Mouse (Mus musculus): ENCODE data around the gene Cryba2.

The Cryba2 gene

DNA sequence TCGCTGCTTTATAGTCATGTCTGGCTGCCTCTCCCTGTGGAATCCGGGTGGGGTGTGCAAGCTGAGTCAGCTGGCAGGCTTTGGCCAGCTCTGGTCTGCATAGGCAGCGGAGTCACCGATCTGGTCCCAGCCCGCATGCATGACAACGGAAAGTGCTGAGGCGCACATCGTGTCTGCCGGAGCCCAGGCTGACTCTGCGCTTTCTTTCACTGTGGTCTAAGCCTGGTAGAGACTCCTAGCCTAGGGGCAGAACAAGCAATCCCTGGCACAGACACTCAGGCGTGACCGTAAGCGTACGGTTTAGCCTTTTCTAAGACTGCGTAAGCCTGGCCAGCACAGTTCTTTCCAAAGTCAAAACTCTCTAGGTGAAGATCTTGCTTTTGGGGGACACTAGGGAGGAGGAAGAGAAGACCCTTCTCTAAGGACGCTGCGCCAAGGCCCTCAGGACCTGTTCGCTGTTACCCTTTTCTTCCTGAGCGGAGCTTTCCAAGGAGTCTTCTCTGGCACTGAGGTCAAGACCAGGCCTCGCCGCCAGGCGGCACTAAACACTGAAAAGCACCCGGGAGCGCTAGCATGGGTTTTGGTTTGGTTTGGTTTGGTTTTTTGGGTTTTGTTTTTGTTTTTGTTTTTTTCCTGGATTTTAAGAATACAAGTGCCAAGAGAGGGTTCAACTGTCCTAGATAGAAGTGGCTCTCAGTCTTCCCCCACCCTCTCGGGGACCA, at the start of gene Cryba2:
Cryba2 (minus strand) TSS at position 10 of the 722 bp plus-strand sequence.
- DNase-seq: peak; percentile 73 to 80

DNA sequence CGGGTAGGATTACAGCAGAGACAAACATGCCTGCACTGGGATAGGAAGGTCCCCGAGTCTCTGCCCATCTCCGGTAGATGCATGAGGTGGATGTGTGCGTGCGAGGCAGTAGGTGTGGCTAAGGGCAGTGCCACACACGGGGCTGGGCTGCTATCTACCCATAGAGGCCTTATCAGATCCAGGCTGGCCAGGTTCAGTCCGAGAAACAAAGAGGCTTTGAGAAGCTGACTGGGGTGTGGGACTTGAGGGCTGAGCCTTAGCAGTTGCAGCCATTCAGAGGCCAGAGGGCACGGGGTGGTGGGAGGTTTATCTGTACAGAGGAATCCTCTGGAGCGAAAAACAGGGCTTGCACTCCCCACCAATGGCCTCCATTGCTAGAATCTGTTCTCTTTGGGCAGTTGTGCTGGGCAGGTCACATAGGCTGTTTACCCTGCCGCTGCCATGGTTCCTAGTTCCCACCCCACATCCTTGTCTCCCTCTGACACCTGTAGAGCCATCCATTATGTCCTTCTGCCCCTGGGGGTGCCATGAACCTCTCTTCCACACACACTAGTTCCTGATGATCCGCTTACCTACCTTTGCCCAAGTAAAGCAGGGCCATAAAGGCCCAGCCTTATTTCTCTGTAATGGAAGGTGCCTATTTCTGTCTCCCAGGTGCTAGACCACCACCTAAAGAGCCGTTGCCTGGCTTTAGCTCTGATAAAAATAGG, 48.9 kb upstream of the Cryba2 start:
- DNase-seq: no peak

DNA sequence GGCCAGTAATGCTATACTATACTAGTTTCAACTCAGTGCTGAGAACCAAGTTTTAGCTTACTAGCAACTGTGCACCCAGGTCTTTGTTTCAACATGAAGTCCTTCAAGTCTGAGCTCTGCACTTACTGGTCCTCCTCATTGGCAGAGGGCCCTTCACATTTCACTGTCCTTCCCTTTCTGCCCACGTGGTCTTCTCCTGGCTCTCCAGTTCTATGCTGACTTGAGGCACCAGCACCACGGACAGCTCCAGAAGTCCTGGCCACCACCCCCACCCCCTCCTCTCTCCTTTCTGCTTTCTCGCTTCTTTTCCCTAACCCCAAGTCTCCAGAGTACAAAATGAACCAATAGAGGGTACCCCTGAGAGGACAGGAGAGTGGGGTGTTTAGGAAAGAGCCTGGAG, 46.8 kb upstream of the Cryba2 start:
- no peak for DNase-seq

DNA sequence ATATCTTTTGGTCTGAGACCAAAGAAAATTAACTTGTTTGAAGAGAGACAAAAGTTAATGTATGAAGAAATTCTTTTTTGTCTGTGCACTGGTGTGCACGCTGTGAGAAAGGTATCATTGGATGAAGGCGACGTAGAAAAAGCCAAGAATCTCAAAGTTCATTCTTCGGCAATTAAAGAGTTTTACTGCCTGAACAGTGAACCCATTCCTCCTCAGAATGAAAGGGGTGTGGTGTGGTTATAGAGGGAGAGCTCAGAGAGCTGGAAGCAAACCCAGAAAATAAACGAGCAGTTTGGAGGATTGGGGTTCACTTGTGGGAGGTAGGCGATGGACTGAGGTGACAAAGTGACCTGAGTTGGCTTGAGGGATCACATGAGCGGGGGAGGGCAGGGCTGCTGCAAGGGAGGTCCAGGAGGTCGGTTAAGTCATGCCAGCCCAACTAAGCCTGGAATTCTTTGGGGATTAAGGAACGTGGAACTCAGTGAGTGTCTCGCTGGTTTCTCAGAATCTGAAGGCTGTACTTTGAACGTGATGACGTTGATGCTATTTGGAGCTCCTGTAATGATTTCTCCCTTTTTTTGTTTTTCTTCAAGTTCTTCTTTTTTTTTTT, 43.4 kb upstream of the Cryba2 start:
- DNase-seq: no peak

DNA sequence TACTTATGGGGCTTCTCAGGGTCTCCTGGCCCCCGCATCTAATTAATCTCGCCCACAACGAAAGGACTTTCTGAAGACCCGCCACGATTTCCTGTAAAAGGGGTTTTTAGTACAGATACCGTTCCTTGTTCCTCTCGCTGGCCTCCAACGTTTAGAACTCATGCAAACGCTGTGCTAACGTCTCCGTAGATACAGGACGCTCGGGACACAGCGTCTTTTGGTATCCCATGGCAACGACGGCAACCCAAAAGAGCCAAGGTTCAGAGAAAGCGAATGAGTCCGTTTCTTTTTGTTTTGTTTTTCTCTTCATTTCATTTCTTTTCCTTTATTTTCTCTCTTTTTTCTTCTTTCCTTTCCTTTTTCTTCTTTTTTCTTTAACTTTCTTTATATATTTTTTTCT, 42.5 kb upstream of the Cryba2 start, which contains the start of gene Cfap65:
Cfap65 (minus strand) TSS at position 198 of the 400 bp plus-strand sequence.
- DNase-seq: peak; percentile 65 to 81

DNA sequence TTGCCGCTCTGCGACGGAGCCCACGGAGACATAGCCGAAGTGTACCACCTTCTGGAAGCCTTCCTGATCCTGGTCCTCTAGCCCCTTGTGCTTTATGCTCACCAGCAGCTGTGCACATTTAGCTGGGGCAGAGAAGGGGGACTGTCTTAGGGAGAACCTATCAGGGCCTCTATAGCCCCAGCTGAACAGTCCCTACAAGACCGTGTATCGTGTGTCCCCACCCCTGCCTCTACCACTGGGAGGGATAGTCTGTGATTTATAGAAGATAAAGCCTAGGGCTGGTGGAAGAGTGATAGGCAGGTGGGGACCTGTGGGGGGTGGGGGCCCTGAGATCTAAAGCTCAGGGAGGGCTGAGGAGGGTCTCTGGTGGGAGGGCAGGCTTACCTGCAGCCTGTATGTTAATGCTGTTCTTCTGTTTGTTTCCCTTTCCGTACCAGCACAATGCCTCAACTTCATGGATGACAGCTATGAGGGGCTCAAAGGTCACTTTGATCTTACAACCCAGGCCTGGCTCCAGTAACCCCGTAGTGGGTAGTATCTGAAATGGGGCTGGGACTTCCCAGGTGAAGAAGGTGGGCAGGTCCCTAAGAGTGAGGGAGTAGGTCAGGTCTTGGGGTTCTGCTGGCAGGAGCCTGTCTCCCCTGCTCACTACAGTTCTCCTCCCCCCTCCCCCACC, 34.8 kb upstream of the Cryba2 start:
- no peak for DNase-seq

DNA sequence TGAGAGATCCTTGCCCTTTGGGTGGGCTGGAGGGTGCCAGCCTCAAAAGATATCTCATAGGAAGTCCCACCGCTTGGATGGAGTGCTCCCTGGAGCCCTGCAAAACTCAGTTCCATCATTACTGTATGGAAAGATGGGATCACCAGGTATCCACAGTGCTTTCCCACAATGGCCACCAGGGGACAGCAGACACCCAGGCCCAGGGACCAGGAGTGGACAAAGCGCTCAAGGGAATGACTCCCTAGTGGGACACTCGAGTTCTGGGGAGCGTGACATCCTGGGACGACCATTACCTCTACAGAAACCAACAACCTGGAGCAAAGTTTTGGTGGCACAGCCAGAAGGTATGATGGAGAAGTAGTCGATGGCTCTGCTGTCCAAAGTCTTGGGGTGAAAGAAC, 33.8 kb upstream of the Cryba2 start:
- peak; percentile 51 to 66 for DNase-seq

DNA sequence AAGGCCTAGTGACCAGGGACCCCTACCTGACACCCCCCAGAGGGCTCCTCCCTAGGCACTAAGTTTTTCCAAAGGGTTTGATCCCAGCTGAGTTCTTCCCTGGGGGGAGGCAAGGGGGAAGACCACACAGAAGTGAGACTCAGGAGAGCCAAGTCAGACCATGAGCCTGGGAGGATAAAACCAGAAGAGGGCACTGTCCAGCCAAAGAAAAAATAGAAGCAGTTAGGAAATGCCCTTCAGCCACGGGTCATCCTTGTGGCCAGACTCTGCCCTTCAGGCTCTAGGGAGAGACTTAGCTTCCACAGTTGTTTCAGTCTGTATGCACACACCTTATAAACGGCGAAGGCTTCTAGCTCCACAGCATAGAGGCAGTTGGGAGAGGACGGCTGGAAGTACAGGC, 31.5 kb upstream of the Cryba2 start:
- DNase-seq: no peak

DNA sequence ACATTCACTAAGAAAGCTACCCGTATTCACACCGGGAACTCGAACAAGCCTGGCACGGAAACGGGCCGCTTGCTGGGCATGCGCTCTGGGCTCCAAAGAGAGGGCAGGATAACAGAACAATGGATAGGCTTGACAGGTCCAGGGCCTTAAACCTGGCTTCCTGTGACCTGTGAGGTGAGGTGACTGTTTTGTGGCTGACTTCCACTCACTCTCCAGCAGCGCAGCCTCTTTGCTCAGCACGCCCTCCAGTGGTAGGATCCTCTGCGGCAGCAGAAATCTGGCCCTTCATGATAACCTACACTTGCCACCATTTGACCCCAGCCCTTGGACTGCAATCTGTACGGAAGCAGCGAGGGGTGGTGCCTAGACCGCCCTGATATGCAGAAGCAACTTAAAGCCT, 22.8 kb upstream of the Cryba2 start:
- DNase-seq: peak in 1 of 2 experiments; percentile 25

DNA sequence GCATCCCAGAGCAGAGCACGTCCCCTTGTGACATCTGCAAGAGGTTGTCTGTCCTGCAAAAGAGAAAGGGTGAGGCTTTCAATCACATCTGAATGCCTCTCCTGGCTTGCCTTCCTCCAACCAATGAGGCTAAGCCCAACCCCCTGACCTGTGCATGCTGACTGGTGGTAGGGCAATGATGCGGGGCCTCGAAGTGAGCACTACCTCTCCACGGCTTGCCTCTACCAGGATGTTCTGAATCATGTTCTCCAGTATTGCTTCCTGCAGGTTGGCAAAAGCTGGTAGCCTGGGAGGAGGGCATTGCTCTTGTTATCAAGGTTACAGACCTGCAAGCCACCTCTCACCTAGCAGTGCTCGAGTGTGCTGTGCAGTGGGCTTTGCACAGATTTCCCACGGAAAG, 9.2 kb upstream of the Cryba2 start:
- no peak for DNase-seq

DNA sequence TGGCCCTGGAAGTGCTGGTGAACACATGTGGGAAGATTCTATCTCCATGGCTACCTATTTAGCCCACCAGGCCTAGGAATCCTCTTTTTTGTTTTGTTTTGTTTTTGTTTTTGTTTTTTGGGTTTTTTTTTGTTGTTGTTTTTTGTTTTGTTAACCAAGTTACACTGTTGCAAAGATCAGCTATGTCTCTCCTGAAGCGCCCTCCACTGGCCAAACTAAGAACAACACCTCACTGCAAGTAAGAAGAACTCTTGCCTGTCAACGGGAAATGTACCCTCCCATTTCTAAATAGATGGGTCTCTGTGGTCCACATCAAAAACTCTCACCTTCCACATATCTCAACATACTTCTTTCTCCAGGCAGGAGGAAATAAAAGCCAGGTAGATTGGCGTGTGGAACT, 8.7 kb upstream of the Cryba2 start:
- peak; percentile 67 to 85 for DNase-seq

DNA sequence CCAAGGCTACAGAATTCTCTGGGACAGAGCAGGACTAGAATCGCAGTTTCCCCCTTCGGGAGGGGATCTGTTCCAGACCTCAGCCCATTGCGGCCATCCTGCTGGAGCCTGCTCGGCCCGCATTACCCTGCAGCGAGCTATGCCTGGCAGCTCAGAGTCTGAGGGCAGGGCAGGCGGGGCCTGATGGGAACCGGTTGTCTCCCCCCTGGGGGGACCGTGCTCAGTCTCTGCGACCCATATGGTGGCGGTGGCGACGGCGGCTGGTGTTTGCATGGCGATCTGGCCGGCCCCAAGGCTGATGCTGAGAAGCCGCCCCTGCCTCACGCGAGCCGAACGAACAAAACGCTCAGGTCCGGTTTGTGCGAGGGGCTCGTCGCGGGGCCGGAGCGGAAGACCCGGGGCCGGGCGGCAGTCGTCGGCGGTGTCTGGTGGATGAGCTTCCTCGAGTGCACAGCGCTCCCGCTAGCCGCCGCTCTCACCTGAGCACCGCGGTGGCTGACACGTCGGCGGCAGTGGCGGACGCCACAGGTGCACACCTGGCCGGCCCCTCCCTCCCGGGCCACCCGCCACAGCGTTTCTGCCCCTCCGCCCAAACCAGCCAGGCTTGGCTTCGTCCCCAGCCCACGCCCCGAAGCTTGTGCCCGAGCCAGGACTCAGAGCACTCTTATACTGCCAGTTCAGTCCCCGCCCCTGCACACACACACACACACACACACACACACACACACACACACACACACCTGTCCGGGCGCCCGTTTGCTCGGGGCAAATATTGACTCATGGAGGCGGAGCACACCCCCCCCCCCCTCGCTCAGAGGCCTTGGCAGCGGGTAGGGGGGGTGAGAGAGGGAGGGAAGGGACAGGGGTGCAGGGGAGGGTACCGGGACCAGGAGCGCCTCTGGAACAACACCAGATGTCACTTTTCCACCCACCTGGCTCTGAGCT, 7.7 kb upstream of the Cryba2 start:
- DNase-seq: peak; percentile 25 to 37

DNA sequence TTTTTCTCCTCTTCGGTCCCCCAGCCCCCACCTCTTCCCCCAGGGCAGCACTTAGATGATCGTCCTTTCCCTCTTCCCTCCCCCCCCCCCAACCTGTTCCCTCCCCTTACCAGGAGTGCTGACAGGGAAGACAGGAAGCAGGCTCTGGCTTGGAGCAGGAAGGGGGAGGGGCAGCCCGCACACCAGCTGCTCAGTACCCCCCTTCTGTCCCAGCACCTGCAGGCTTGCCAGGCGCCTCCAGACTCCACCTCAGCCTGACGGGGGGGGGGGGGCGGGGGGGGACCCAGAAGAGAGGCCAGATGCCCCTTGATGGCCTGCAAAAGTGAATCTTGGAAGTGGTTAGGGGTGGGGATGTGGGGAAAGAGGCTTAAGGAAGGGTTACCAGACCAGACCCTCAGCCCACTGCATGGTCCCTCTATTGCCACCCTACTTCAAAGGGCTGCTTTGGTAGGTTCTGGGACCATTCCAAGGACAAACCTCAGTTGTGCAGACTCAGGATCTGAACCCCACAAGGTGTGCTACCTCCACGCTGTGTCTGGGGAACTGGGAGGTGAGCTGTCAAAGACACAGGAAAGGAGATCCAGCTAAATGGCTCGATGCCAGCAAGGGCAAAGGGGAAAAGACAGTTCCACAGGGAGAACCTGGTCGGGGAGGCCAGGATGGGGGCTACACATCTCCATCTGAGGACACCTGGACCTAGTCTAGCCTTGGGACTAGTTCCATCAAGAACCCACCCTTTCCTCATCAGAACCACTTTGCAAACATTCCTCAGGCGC, 5.9 kb upstream of the Cryba2 start:
- DNase-seq: no peak

DNA sequence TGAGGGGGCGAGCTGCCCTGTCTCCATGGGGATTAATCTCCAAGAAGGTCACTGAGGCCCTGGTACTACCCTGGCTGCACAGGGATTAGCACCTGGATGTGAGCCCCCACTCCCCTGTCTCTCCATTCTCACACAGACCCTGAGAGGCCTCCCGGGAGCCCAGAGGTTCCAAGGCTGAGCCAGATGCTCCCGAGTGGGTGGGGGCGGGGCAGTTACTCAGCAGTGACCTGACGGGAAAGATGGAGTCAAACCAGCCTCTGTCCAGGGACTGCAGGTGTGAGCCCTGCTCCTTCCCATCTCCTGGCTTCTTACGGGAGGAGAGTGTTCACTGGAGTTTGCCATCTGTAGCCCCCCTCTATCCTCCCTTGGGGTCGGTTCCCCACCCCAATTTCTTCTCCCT, 5.0 kb upstream of the Cryba2 start:
- no peak for DNase-seq

DNA sequence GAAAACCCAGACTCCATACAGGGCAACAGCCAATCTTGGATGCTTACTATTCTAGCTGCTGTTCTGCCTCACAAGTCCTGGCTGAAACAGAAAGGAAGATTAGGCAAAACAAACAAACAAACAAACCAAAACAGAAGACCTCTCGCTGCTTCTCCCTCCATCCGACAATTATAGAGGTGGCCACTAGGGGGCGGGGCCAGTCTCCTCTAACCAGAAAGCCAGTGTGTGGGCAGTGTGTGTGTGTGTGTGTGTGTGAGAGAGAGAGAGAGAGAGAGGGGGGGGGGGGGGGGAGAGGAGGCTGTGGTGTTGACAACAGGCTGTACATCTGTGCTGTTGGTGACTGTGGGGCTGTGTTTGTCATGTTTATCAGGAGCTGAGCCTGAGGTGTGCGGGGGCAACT, 2.0 kb upstream of the Cryba2 start:
- peak; percentile 69 to 86 for DNase-seq

DNA sequence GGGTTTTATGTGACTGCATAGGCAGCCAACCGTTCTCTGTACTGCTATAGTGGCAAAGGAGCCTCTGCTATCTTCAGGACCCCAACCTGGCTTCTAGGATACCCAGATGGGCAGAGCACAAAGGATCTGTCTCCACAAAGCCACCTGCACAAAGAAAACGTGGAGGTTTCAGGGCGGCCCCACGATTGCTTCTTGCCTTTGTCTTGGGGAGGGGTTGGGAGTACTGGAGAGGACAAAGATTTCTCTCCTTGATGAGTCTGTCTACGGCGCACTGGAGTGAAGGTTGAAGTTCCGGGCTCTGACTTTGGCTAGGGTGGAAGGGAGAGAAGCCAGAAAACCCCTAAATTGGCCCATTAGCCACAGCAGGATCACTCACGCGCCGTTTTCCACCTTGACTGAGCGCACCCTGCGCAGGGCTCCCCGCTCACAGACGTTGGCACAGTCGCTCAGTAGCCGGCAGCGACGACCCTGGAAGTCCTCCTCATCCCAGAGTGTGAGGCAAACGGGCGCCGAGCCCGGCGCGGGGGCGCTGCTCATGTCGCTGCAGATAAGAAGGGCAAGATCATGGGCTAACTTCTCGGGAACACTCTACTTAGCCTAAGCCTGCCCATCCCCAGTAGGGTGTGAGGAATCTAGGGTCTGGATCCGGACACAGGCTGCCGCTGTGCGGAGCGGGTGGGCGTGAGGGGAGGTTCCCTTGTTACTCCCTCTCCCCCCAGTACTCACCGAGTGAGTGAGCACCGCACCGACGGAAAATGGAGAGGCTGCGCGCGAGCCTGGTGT, 401 bp downstream of the Cryba2 start:
- no peak for DNase-seq

DNA sequence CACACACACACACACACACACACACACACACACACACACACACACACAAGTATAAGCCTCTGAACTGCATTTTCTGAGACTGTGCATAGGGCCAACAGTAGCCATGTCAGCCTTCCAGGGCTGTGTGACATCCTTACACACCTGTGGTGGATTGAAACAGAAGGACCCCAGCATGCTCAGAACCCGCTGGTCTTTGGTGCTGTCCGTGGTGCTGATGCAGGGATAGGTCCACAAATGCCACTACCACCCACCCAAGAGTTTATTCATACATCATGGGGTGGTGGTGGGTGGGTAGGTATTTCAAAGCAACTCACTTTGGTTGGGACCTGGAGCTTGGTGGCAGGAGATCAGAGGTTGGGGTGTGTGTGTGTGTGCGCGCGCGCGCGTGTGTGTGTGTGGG, 1.4 kb downstream of the Cryba2 start:
- DNase-seq: no peak

DNA sequence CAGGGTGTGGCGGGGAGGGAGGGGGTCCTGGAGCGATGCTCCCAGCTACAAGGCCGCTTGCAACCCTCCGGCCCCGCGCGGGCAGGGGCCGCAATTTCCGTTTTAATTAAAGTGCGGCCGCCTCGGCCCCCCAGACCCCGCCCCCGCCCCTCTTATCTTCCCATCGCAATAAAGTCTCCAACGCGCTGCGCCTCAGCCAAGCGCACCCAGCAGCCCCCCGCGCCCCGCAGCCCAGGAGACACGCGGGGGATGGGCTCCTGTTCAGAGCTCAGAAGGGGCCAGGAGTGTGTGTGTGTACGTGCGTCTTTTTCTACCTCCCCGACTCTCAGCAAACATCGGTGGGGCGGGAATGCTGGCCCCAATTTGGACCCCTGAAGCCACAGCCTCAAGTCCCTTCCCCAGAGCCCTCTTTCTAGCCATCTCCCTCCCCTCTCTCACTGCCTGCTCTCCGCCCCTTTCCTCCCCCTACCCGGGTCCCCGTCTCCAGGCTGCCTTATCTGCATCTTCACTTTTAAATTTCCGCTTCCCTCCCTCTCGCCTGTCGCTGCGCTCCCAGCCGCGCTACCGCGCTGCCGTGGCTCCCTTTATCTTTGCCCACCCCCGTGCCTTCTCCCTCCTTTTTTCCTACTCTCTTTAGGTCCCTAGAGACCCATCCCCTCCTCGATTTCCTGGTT, 7.4 kb downstream of the Cryba2 start, which contains the start of gene Fev:
Fev (minus strand) TSS at position 51 of the 674 bp plus-strand sequence.
- DNase-seq: no peak

DNA sequence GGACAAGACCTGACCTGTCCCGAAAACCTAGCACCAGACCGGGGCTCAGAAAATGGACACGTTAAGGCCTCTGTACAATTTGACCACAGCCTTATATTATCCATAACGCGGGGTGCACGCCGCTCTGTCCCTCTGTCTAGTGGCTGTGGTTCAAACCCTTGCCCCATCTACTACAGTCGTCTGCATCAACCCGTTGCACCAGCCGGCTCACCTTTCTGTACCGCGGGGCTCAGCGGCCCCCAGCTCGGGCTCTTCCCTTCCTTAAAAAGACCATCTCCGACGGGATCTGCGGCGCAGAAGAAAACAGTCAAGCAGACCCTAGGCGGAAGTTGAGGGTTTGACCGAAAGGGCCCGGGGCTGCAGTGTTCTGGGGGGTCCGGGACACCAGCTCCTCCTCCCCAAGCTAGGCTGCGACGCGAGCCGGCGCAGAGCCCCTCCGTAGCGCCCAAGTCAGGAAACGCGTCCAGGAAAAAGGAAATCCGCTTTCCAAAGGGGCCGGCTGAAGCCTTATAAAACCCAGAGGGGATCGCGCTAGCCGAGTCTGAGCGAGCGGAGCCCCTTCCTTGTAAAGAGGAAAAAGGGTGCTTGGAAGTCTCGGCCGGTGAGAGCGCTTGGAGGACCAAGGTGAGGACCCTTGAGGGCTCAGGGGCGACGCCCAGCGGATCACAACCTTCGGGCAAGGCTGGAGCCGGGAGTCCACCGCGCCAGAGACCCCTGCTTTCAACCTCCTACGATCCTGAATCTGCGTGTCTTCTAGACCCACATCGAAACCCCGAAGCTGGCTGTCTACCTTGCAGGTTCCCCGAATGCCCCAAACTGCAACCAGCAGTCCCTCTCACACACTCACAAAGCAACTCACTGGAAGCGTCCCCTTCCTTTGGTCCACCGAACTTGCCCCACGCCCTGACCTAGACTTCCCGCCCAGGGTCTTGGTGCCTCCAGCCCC, 8.5 kb downstream of the Cryba2 start:
- no peak for DNase-seq
